Mouse (Mus musculus): Measurements from ENCODE around the gene Dnaja2. TPM values are rescaled to one million over a fixed set of nuclear protein-coding genes. Genes with fewer than 3 reads are reported as not detected.

Dnaja2 gene
- polyA plus RNA-seq, 1 experiment, result 108 TPM

DNA sequence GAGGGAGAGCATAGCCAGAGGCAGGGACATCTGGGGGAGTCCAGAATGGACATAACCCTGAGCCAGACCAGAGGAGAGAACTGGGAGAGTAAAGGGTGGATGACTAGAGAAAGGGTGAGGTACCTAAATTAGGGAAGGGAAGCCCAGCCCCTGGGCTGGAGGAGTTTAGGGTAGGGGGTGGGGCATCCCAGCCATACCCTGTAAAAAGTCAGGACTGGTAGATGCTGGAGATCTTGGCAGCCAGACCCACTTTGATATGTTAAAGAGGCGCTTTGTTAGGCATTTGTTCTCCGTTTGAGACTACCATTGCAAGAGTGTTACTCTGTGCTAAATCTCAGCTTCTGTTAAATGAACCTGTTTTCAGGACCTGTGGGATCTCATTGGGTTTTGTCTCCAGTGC, 56.6 kb downstream of the Dnaja2 start:
- Histone ChIP-seq H3K27ac (ENCODE audit: insufficient read depth, low read length) (no peak overlapping the region), H3K4me1 (ENCODE audit: control insufficient read depth, insufficient read depth, low read length) (peaks cover 13% of the 10 kb centered on the region), H3K27me3 (ENCODE audit: control insufficient read depth, insufficient read depth, low read length) (no peaks in the 10 kb centered on the region), H3K4me3 (replicated peaks; ENCODE audit: insufficient read depth, low read depth, low read length) (no peak overlapping the region)
- TF ChIP-seq CTCF (IDR thresholded peaks at IDR 0.05; ENCODE audit: borderline replicate concordance, insufficient read depth, low read depth, low read length), result no peak
- no peak for DNase-seq
- WGBS, result 61% methylated on average over 2 of the region's 2 CpGs

DNA sequence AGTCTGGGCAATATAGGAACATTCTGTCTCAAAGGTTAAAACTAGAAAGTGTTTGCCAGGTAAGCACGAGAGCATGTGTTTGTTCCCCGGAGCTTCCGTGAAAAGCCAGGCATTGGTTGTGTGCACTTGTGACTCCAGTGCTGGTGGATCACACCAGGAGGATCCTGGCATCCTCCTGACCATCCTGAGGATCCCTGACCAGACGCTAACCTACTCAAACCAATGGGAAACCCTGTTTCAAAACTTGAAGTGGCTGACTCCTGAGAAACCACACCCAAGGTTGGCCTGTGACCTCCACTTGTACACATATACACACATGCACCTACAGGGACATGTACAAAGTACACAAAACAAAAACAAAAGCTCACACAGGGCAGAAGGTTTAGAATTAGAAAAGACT, 58.4 kb downstream of the Dnaja2 start:
- no peak for TF ChIP-seq POLR2A (IDR thresholded peaks at IDR 0.05; ENCODE audit: borderline replicate concordance, insufficient read depth, low read length)
- TF ChIP-seq CTCF (IDR thresholded peaks at IDR 0.05; ENCODE audit: borderline replicate concordance, insufficient read depth, low read depth, low read length), result no peak
- DNase-seq, result no peak
- H3K27ac ChIP-seq (ENCODE audit: insufficient read depth, low read length), result no peak overlapping the region
- H3K27me3 ChIP-seq (ENCODE audit: control insufficient read depth, insufficient read depth, low read length), result no peaks in the 10 kb centered on the region
- no peak overlapping the region for H3K4me3 ChIP-seq (replicated peaks; ENCODE audit: insufficient read depth, low read depth, low read length)
- 90% methylated on average over 4 of the region's 4 CpGs for WGBS
- H3K4me1 ChIP-seq (ENCODE audit: control insufficient read depth, insufficient read depth, low read length), result peaks cover 13% of the 10 kb centered on the region

DNA sequence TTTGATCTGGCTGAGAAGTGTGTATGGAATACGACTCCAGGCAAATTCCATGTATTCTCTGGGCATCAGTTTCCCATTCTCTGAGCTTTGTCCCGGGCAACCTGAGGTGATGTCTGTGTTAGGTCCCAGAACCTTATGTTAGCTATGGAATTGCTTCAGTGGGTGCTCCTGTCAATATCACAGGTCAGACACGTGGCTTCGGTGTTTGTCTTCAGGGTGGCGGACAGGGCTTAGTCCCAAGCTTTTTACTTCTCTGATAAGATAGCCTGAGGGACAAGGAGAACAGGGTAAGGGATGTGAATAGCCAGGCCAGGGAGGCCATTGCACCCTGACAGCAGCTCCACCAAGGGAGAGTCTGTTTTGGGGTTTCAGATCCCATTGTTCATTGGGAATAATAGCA, 59.0 kb downstream of the Dnaja2 start:
- 86% methylated on average over 5 of the region's 5 CpGs for WGBS
- Histone ChIP-seq H3K27ac (ENCODE audit: insufficient read depth, low read length) (no peak overlapping the region), H3K4me1 (ENCODE audit: control insufficient read depth, insufficient read depth, low read length) (peaks cover 9% of the 10 kb centered on the region), H3K4me3 (replicated peaks; ENCODE audit: insufficient read depth, low read depth, low read length) (no peak overlapping the region), H3K27me3 (ENCODE audit: control insufficient read depth, insufficient read depth, low read length) (no peaks in the 10 kb centered on the region)
- DNase-seq, result no peak
- TF ChIP-seq CTCF (IDR thresholded peaks at IDR 0.05; ENCODE audit: borderline replicate concordance, insufficient read depth, low read depth, low read length), result no peak
- TF ChIP-seq POLR2A (IDR thresholded peaks at IDR 0.05; ENCODE audit: borderline replicate concordance, insufficient read depth, low read length), result no peak

DNA sequence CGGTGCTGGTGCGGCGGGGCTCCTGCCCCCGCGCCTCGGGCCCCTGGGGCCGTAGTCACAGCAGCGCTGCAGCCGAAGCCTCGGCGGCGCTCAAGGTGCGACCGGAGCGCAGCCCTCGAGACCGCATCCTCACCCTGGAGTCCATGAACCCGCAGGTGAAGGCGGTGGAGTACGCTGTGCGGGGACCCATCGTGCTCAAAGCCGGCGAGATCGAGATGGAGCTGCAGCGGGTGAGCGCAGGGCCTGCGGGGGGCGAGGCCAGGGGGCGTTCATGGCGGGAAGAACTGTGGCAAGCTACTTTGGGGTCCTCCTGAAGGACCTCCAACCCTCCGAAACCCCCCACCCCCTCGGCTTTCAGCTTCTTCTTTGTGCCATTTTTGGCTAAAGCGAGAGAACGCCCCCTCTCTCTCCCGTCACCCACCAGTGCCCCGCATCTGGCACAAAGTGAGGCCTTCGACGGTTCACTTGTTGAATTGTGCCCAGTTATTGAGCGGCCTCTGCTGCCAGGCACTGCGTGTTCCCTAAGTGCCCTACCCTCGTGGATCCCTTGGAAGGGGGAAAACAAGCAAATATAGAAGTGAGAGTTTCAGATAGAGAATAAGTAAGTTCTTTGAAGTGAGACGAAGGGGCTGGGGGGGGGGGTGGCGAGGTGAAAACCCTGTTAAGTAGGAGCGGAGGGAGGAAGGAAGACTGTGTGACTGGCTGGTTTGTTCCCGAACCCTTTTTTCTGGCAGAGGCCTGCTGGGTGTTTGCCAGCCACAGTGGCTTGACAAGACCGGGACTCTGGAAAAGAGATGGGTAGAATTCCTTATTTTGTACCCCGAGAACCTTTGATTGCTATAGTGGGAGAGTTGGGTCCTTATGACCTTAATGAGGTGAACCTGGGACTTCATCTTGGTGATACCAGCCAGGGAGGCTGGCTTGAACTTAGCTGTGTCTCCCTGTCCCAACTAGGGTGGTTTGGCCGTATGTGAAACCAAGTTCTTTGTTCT, 61.9 kb downstream of the Dnaja2 start:
- Histone ChIP-seq H3K27ac (ENCODE audit: insufficient read depth, low read length) (peak overlapping the region; percentile 56; the same call in 1 of the 2 replicates), H3K27me3 (ENCODE audit: control insufficient read depth, insufficient read depth, low read length) (no peaks in the 10 kb centered on the region), H3K4me1 (ENCODE audit: control insufficient read depth, insufficient read depth, low read length) (0 out of 2 replicates have a peak, but pooled peaks cover 2% of the 10 kb centered on the region), H3K4me3 (replicated peaks; ENCODE audit: insufficient read depth, low read depth, low read length) (peak overlapping the region; percentile 90)
- TF ChIP-seq POLR2A (IDR thresholded peaks at IDR 0.05; ENCODE audit: borderline replicate concordance, insufficient read depth, low read length) (no peak), CTCF (IDR thresholded peaks at IDR 0.05; ENCODE audit: borderline replicate concordance, insufficient read depth, low read depth, low read length) (no peak)
- peak; percentile 49 for DNase-seq
- 3% methylated on average over 49 of the region's 49 CpGs for WGBS

DNA sequence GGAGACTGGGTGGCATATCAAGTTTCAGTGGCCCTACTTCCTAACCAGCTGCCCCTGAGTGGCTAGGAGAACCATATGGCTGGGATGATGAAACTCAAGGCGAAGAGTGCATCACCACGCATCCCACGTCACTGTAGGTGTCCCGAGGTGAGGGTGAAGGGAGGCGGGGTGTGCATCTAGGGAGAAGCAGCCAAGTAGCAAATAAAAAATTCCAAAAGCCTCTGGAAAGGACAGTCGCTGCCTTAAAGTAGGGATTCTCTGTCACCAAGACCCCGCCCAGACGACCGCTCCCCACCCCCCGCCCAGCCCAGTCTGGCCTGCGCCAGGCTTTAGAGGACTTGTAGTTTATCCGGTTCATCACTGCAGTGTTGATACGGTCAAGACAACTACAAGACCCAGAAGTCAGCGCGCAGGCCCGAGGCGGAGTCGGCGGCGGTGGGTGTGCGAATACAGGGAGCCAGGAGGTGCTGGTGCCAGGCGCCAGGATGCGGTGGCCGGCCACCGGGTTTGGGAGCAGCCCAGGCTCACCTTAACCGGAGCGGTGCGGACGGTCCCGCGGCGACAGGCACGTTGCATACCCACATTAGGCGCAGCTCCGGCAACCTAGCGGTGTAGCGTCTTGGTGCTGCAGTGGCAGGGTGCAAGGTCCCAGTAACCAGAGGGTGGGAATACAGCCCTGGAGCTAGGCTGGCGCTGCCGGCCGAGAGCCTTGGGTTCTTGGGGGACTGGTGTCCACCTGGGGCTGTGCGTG, 62.8 kb downstream of the Dnaja2 start, which contains the start of gene Gpt2:
Gpt2 (plus strand) TSS at position 452 of the 751 bp plus-strand sequence.
- Histone ChIP-seq H3K4me3 (replicated peaks; ENCODE audit: insufficient read depth, low read depth, low read length) (peak within 1 kb of the TSS; percentile 90), H3K27me3 (ENCODE audit: control insufficient read depth, insufficient read depth, low read length) (no peaks in the 10 kb centered on the region), H3K27ac (ENCODE audit: insufficient read depth, low read length) (peak within 1 kb of the TSS; percentile 56; the same call in 1 of the 2 replicates), H3K4me1 (ENCODE audit: control insufficient read depth, insufficient read depth, low read length) (0 out of 2 replicates have a peak, but pooled peaks cover 2% of the 10 kb centered on the region)
- under 1% methylated on average over 41 of the region's 41 CpGs for WGBS
- TF ChIP-seq POLR2A (IDR thresholded peaks at IDR 0.05; ENCODE audit: borderline replicate concordance, insufficient read depth, low read length) (peak; percentile 83), CTCF (IDR thresholded peaks at IDR 0.05; ENCODE audit: borderline replicate concordance, insufficient read depth, low read depth, low read length) (no peak)
- peak; percentile 95 to 98 for DNase-seq

DNA sequence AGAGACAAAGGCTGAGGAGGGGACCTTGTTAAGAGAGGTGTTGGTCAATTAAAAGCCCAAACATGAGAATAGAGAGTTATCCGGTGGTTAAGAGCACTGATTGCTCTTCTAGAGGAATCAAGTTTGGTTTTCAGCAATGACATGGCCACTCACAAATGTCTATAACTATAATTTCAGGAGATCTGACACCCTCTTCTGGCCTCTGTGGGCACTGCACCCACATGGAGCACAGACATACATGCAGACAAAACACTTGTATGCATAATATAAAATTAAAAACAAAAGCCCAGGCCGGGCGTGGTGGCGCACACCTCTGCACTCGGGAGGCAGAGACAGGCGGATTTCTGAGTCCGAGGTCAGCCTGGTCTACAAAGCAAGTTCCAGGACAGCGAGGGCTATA, 65.6 kb downstream of the Dnaja2 start:
- 97% methylated on average over 8 of the region's 8 CpGs for WGBS
- TF ChIP-seq CTCF (IDR thresholded peaks at IDR 0.05; ENCODE audit: borderline replicate concordance, insufficient read depth, low read depth, low read length) (no peak), POLR2A (IDR thresholded peaks at IDR 0.05; ENCODE audit: borderline replicate concordance, insufficient read depth, low read length) (no peak)
- no peak overlapping the region for H3K4me3 ChIP-seq (replicated peaks; ENCODE audit: insufficient read depth, low read depth, low read length)

DNA sequence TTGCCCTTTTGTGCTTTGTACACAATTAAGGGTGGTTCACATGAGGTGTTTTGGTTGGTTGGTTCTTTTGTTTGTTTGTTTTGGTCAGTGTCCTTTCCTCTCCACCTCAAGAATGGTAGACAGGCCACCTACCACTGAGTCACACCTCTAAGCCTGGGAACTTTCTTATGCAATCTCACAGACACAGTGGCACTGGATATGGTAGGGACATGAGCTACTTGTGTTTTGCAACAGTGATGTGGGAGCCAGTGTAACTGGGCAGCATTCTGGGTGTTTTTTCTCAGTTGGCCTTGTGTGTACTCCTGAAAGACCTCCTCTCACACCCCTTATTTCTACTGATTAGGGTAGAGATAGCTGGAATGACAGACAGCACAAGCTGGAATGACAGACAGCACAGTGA, 66.5 kb downstream of the Dnaja2 start:
- H3K27me3 ChIP-seq (ENCODE audit: control insufficient read depth, insufficient read depth, low read length), result no peaks in the 10 kb centered on the region
- TF ChIP-seq POLR2A (IDR thresholded peaks at IDR 0.05; ENCODE audit: borderline replicate concordance, insufficient read depth, low read length) (no peak), CTCF (IDR thresholded peaks at IDR 0.05; ENCODE audit: borderline replicate concordance, insufficient read depth, low read depth, low read length) (no peak)
- DNase-seq, result no peak

More for the DNA sequence above, 65.6 kb downstream of the Dnaja2 start:
- H3K4me1 ChIP-seq (ENCODE audit: control insufficient read depth, insufficient read depth, low read length), result 0 out of 2 replicates have a peak, but pooled peaks cover 2% of the 10 kb centered on the region
- no peak overlapping the region for H3K27ac ChIP-seq (ENCODE audit: insufficient read depth, low read length)
- H3K27me3 ChIP-seq (ENCODE audit: control insufficient read depth, insufficient read depth, low read length), result no peaks in the 10 kb centered on the region
- no peak for DNase-seq

More for the DNA sequence above, 66.5 kb downstream of the Dnaja2 start:
- Histone ChIP-seq H3K4me3 (replicated peaks; ENCODE audit: insufficient read depth, low read depth, low read length) (no peak overlapping the region), H3K4me1 (ENCODE audit: control insufficient read depth, insufficient read depth, low read length) (0 out of 2 replicates have a peak, but pooled peaks cover under 1% of the 10 kb centered on the region), H3K27ac (ENCODE audit: insufficient read depth, low read length) (no peak overlapping the region)
